ENCODE assay signal across 17 mouse cellular contexts in genomic region chr17:25761561-25761970, GRCm38 (mm10). TPM values are rescaled to one million over a fixed set of nuclear protein-coding genes. Genes with fewer than 3 reads are reported as not detected.
DNase-seq lines count a peak whose midpoint lies in the region; ATAC-seq lines count a peak whose summit lies in the region.
"Had no signal": no experiment of that assay in that cellular context is flagged by ENCODE, and none has a peak within 500 bp of the region (broad histone marks: within the 10 kb centered on the region; RNA-seq: fewer than 3 reads in every experiment).

No protein-coding gene starts in this region.

- 0 out of 2 replicates have a peak, but pooled peaks cover 7% of the 10 kb centered on the region for H3K27me3 ChIP-seq in hindbrain, embryonic 12.5 days
- no peaks in the 10 kb centered on the region for H3K27me3 ChIP-seq in hindbrain, embryonic 16.5 days (replicated peaks; ENCODE audit: control insufficient read depth, insufficient read depth, low read length)
- H3K27me3 ChIP-seq: forebrain, embryonic 15.5 days; limb, embryonic 15.5 days; lung, embryonic 15.5 days had no signal

- H3K36me3 ChIP-seq in hindbrain, embryonic 12.5 days = no peaks in the 10 kb centered on the region
- H3K36me3 ChIP-seq in hindbrain, embryonic 16.5 days (ENCODE audit: control insufficient read depth, insufficient read depth, low read length) = no peaks in the 10 kb centered on the region
- H3K36me3 ChIP-seq: forebrain, embryonic 15.5 days; limb, embryonic 15.5 days; lung, embryonic 15.5 days; midbrain, embryonic 12.5 days had no signal

- H3K4me2 ChIP-seq in hindbrain, embryonic 12.5 days (replicated peaks) = no peak overlapping the region
- H3K4me2 ChIP-seq in hindbrain, embryonic 16.5 days (ENCODE audit: low read length) = no peak overlapping the region
- H3K4me2 ChIP-seq: forebrain, embryonic 15.5 days; limb, embryonic 15.5 days; lung, embryonic 15.5 days; midbrain, embryonic 12.5 days had no signal

- peak; percentile 29 to 53 for DNase-seq in left cerebral cortex, postnatal 36 days (ENCODE audit: low spot score in 2 of 2)
- DNase-seq in left cerebral cortex, postnatal 4 days = no peak
- peak; percentile 86 for DNase-seq in brain, adult 2 months (ENCODE audit: low read depth, low spot score)
- DNase-seq in embryo, embryonic 10.5 days (ENCODE audit: low spot score) = peak; percentile 47
- DNase-seq in urinary bladder, postnatal 36 days (ENCODE audit: low spot score in 2 of 2) = no peak
- DNase-seq: cerebellum, adult 9-11 months; kidney, postnatal 4 days; thymus, postnatal 25 days had no signal

- H3K9ac ChIP-seq in hindbrain, embryonic 12.5 days = peak overlapping the region; percentile 27; the same call in 1 of the 2 replicates
- H3K9ac ChIP-seq in hindbrain, embryonic 16.5 days (ENCODE audit: low read depth, low read length) = no peak overlapping the region
- H3K9ac ChIP-seq: forebrain, embryonic 15.5 days; limb, embryonic 15.5 days; lung, embryonic 15.5 days; midbrain, embryonic 12.5 days had no signal

- H3K9me3 ChIP-seq in hindbrain, embryonic 12.5 days (replicated peaks) = no peaks in the 10 kb centered on the region
- H3K9me3 ChIP-seq in hindbrain, embryonic 16.5 days (ENCODE audit: control insufficient read depth, low read length) = no peaks in the 10 kb centered on the region
- H3K9me3 ChIP-seq: forebrain, embryonic 15.5 days; limb, embryonic 15.5 days; lung, embryonic 15.5 days; midbrain, embryonic 12.5 days had no signal

- H3K4me3 ChIP-seq in hindbrain, embryonic 12.5 days = no peak overlapping the region
- no peak overlapping the region for H3K4me3 ChIP-seq in hindbrain, embryonic 16.5 days (ENCODE audit: low read length)
- H3K4me3 ChIP-seq: forebrain, embryonic 15.5 days; limb, embryonic 15.5 days; lung, embryonic 15.5 days; midbrain, embryonic 12.5 days had no signal

- WGBS in hindbrain, embryonic 12.5 days = 39% methylated on average over 4 of the region's 4 CpGs
- 35% methylated on average over 4 of the region's 4 CpGs for WGBS in hindbrain, embryonic 16.5 days

- H3K27ac ChIP-seq in hindbrain, embryonic 12.5 days = no peak overlapping the region
- no peak overlapping the region for H3K27ac ChIP-seq in hindbrain, embryonic 16.5 days (ENCODE audit: low read depth, low read length)
- H3K27ac ChIP-seq: forebrain, embryonic 15.5 days; limb, embryonic 15.5 days; lung, embryonic 15.5 days; midbrain, embryonic 12.5 days had no signal

- no peak for ATAC-seq in hindbrain, embryonic 12.5 days (ENCODE audit: low FRiP score)
- no peak for ATAC-seq in hindbrain, embryonic 16.5 days
- ATAC-seq: forebrain, embryonic 15.5 days had no signal

- H3K4me1 ChIP-seq in hindbrain, embryonic 12.5 days = 0 out of 2 replicates have a peak, but pooled peaks cover 2% of the 10 kb centered on the region
- no peaks in the 10 kb centered on the region for H3K4me1 ChIP-seq in hindbrain, embryonic 16.5 days (ENCODE audit: control insufficient read depth, insufficient read depth, low read depth, low read length)
- H3K4me1 ChIP-seq: limb, embryonic 15.5 days had no signal

- intact Hi-C loops in left cerebral cortex, postnatal 36 days (cut with DNase I) = no loop called here
- intact Hi-C loops in left cerebral cortex, postnatal 4 days (cut with DNase I) = no loop called here

RNA-seq across cellular contexts. Expression of gene Msln, which starts 7.4 kb away (rescaled TPM):
- polyA plus RNA-seq in hindbrain, embryonic 12.5 days (2016; fragmentation: Nextera tagmentation; extraction: Ambion mirVana) = 0.75 TPM in 1 of 2 replicates, not detected in the other
- polyA plus RNA-seq in hindbrain, embryonic 16.5 days (2015; fragmentation: Nextera tagmentation; extraction: Ambion mirVana) = 0.52 and 0.76 TPM in 2 replicates
- 1 to 10 TPM; 1.5 to 4.7 TPM for total RNA-seq in left cerebral cortex, postnatal 36 days (2021)
- total RNA-seq in left cerebral cortex, postnatal 4 days (2021) = 1 to 10 TPM; 3.0 to 3.9 TPM
- total RNA-seq: CH12.LX had no signal

RNA-seq across cellular contexts. Expression of gene Narfl, which starts 12.0 kb away (rescaled TPM):
- polyA plus RNA-seq in hindbrain, embryonic 12.5 days (2016; fragmentation: Nextera tagmentation; extraction: Ambion mirVana) = 25.1 and 26.8 TPM in 2 replicates
- 29.9 and 30.4 TPM in 2 replicates for polyA plus RNA-seq in hindbrain, embryonic 16.5 days (2015; fragmentation: Nextera tagmentation; extraction: Ambion mirVana)
- total RNA-seq in left cerebral cortex, postnatal 36 days (2021) = 10 to 100 TPM; 29.5 to 42.9 TPM
- 10 to 100 TPM; 24.1 to 25.1 TPM for total RNA-seq in left cerebral cortex, postnatal 4 days (2021)

RNA-seq across cellular contexts. Expression of gene Haghl, which starts 23.9 kb away (rescaled TPM):
- 98.4 and 105 TPM in 2 replicates for polyA plus RNA-seq in hindbrain, embryonic 12.5 days (2016; fragmentation: Nextera tagmentation; extraction: Ambion mirVana)
- 149 and 169 TPM in 2 replicates for polyA plus RNA-seq in hindbrain, embryonic 16.5 days (2015; fragmentation: Nextera tagmentation; extraction: Ambion mirVana)
- total RNA-seq in left cerebral cortex, postnatal 36 days (2021) = 100 to 1,000 TPM; 114 to 117 TPM
- total RNA-seq in left cerebral cortex, postnatal 4 days (2021) = 10 to 100 TPM; 82.0 to 98.4 TPM

RNA-seq across cellular contexts. Expression of gene Ccdc78, which starts 24.8 kb away (rescaled TPM):
- 0.40 and 0.63 TPM in 2 replicates for polyA plus RNA-seq in hindbrain, embryonic 12.5 days (2016; fragmentation: Nextera tagmentation; extraction: Ambion mirVana)
- polyA plus RNA-seq in hindbrain, embryonic 16.5 days (2015; fragmentation: Nextera tagmentation; extraction: Ambion mirVana) = 0.21 and 0.28 TPM in 2 replicates
- not detected for total RNA-seq in left cerebral cortex, postnatal 36 days (2021)
- not detected for total RNA-seq in left cerebral cortex, postnatal 4 days (2021)
- total RNA-seq: adrenal gland, adult 18-20 months had no signal

RNA-seq across cellular contexts. Expression of gene Mslnl, which starts 25.7 kb away (rescaled TPM):
- polyA plus RNA-seq in hindbrain, embryonic 12.5 days (2016; fragmentation: Nextera tagmentation; extraction: Ambion mirVana) = not detected in 2 replicates
- polyA plus RNA-seq in hindbrain, embryonic 16.5 days (2015; fragmentation: Nextera tagmentation; extraction: Ambion mirVana) = not detected in 2 replicates
- under 1 TPM; 0.35 to 0.39 TPM for total RNA-seq in left cerebral cortex, postnatal 36 days (2021)
- not detected for total RNA-seq in left cerebral cortex, postnatal 4 days (2021)
- total RNA-seq: adrenal gland, adult 18-20 months; CH12.LX had no signal
- polyA plus RNA-seq: forebrain, embryonic 15.5 days; intestine, embryonic 14.5 days; midbrain, embryonic 12.5 days had no signal

Comparison
In these comparisons a context has a peak if more than half of its experiments do, and no peak if none do; other contexts are left out.
1. DNase-seq: peak in left cerebral cortex, postnatal 36 days (2 of 2), brain, adult 2 months (single experiment) and embryo, embryonic 10.5 days (single experiment); none in left cerebral cortex, postnatal 4 days (single experiment) and urinary bladder, postnatal 36 days (0 of 2).